Mouse (Mus musculus) adrenal gland, adult 8-10 months (tissue): ENCODE results near the gene Bola3. TPM values are rescaled to one million over a fixed set of nuclear protein-coding genes. Genes with fewer than 3 reads are reported as not detected.
A peak's percentile ranks its signal among the peaks of the same experiment; 100 is the strongest.

Experiments
- DNase-seq: peaks from one replicate; pipeline ENCODE4 v3.0.0; 2022
- total RNA-seq, 4 experiments: library from RNA; stranded (reverse); gene quantifications; 2 replicates each; pipeline ENCODE4 v1.2.4; 2022

Bola3 gene
- total RNA-seq, 4 experiments from 2014 or later, result 94.1 to 174 (median 137) TPM

DNA sequence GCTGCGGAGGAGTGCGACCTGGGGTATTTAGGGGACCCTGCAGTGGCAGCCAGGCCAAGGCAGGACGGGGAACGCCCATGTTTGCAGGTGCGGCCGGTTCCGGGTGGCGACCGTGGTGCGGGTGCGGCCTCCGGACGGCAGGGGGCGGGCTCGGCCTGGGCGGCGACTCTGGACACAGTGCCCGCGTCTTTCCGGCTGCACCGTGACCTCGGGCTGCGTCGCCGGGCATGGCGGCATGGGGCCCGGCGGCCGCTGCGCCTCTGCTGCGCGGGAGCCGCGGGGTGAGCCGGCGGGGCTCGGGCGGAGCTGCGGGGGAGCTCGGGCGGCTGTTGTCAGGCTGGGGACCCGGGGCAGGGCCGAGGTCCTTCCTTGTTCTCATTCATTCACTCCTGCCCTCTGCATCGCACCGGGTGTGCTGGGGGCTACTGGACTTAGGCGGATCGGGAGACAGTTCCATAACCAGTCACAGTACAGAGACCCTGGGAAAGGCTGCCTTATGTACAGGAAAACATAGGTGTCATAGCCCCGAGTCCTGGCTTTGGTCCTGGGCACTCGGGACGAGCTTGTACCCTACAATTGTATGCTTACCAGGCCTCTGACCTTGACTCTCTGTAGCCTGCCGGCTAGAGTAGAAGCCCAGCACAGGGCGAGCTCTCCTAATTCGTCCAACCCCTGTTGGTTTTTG lies 469 bp downstream of the Bola3 start:
- DNase-seq, result peak; percentile 77

DNA sequence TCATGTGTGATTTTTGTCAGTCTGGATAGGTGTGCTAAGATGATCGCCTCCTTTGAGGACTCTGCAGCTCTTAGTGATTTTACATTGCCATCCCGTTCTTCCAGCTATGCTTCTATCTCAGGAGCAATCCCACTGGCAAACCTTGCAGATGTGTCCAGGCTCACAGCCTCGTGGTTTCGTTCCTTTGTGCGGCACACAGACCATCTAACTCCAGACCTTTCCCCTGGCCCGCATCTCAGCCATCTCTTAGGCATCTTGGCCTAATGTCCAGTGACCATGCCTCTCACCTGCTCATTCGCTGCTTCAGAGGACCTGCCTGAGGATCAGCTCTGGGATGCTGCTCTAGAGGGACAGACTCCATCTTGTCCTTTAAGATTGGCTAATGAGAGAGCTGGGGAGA lies 1.2 kb downstream of the Bola3 start:
- no peak for DNase-seq

- no peak for DNase-seq
These were observed 2.0 kb downstream of the Bola3 start for GRCm38 (mm10) chr6:83350851-83351405.

GRCm38 (mm10) chr6:83351490-83352160 lies 2.7 kb downstream of the Bola3 start:
- DNase-seq, result no peak

DNA sequence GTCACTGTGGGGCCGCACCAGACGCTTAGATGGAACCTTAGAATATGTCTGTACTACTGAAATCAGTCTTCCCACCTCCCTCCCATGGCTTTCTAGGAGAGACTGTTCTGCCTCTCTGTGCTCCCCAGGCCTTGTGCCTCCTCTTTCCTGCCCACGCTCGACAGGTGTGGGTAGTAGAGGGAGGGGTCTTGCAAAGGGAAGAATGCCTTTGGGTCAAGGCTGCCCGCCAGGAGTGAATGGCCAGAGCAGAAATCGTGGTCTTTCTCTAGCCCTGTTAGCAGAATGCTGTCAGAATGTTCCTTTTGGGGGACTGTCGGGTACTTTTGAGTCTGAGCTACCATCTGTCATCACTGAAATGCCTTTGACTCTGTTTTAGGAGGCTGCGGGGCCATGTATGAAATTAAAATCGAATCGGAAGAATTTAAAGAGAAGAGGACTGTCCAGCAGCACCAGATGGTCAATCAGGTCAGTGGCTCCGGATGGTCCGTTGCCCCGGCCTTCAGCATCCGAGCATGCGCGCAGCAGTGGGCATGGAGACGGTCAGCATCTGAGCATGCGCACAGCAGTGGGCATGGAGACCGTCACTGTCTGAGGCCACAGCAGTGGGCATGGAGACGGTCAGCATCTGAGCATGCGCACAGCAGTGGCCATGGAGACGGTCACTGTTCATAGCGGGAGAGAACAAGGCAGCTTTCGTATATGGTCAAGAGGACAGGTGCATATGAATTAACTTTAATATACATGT lies 3.9 kb downstream of the Bola3 start:
- no peak for DNase-seq

DNA sequence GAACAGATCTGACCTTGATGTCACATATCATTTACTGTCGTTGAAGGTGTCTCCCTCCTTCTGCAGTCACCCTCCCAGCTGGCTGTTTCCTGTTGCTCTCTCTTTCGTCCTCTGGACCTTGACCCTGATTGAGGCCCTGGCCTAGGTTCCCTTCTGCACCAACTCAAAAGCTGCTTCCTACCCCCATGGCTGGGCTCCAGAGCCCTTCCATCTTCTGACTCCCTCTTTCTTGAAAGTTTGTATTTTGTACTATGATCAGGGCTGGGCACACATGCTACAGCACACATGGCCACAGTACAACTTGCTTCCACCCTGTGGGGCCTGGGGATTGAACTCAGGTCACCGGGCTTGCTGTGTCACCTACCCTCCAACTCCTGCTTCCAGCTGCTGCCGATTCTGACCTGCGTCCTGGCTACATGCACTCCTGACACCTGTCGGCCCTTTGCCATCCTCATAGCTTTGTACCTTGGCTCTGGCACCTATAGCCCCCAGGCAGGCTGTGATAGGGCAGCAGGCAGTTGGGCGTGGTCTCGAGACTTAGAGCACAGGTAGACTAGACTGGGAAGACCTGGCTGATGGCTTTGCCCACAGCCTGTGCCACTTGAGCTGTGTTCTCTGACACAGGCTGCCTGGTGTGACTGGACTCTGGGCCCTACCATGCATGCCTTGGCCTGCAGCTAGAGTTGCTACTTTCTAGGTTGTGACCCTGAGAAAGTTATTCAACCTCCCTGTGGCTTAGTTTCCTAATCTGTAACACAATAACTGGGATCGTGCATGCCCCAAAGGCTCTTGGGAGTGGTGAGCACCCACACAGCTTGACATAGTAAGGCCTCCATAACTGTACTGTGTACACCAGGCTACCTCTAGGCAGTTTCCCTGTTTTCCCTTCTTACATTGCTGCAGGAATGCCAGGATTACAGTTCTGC lies 6.2 kb downstream of the Bola3 start:
- DNase-seq, result no peak

GRCm38 (mm10) chr6:83356569-83357138 lies 7.7 kb downstream of the Bola3 start:
- peak; percentile 61 for DNase-seq

- DNase-seq, result no peak
These were observed 8.5 kb downstream of the Bola3 start for GRCm38 (mm10) chr6:83357436-83357835.

- no peak for DNase-seq
These were observed 12.7 kb downstream of the Bola3 start for GRCm38 (mm10) chr6:83361523-83362248.

GRCm38 (mm10) chr6:83363075-83363474 lies 14.1 kb downstream of the Bola3 start:
- DNase-seq, result no peak

- no peak for DNase-seq
These were observed 21.5 kb downstream of the Bola3 start for GRCm38 (mm10) chr6:83370316-83370965.

- no peak for DNase-seq
These were observed 22.4 kb downstream of the Bola3 start for GRCm38 (mm10) chr6:83371350-83371749.

- DNase-seq, result no peak
These were observed 24.9 kb downstream of the Bola3 start for GRCm38 (mm10) chr6:83373704-83374300.

DNA sequence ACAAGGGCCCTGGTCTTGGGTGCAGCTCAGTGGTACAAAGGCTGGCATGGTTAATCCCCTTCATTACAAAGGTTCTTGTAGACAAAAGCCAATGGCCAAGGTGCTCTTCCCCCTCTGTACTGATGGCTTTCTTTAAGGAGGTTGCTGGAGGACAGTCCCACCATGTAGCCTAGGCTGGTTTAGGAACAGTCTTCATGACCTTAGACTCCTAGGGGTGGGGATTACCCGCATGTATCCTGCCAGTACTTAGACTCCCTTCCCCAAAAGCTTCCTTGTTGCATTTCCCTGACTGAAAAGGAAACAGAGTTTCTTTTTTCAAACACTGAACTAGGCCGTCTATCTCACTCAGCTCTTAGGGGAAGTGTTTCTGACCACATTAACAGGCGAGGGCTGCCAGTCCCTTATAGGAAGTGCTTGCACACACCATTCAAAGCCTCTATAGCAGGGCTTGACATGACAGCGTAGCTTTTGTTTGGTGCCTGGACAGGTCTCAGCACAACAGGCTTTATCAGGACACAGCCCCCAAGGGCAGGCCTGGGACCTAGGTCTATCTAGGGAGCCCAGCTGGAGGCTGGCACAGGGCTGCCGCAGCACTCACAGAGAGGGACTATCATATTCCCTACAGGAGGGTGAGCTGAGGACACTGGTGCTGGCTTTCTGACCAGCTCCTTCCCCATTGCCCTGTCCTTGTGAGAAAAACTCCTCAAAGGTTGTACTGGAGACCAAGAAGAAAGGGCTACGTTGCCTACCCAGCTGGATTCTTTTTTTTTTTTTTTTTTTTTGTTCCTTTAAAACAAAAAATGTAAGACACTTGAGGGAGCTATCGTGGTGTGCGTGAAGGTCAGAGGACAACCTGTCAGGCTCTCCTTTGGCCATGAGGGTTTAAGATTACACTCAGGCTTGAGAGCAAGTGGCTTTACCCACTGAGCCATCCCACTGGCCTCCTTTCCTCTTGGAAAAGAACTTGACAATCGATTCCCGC lies 32.9 kb downstream of the Bola3 start:
- no peak for DNase-seq

GRCm38 (mm10) chr6:83385569-83386090 lies 36.7 kb downstream of the Bola3 start:
- no peak for DNase-seq

DNA sequence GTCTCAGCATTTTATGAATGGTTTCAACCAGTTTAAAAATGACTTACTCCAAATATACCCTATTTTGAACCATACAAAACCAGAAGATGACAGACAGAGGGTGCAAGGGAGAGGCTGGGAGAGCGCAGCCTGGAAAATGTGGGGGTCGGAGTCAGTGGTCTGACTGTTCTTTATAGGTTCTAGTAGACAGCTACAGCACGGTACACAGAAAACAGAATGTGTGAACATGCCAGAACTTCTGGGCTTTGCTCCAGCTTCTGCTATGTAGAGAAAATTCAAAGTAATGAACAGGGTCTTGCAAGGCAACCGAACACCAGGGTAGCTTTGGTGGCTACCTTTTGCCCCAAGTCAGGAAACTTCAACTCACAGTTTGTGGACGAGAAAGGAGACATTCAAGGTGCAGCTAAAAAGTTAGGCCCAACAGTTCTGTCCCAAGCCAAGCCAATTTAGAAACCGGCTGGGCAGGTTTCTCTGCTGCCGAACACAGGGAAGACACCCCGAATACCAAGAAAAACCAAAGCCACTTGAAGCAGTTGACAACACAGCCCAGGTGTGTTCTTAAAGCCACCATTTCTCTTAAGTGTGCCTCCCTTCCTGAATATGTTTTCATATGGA lies 43.3 kb downstream of the Bola3 start:
- DNase-seq, result no peak

- no peak for DNase-seq
These were observed 45.2 kb downstream of the Bola3 start for GRCm38 (mm10) chr6:83394122-83394521.
